Mouse (Mus musculus) adrenal gland, postnatal 10 days (tissue): ENCODE measurements around the gene Hsdl1. TPM values are rescaled to one million over a fixed set of nuclear protein-coding genes. Genes with fewer than 3 reads are reported as not detected.

ENCODE experiments used
- DNase-seq: peaks from one replicate; pipeline ENCODE4 v3.0.0; 2021; ENCODE audit warnings: mixed read lengths
- total RNA-seq, 2 experiments: library from RNA; stranded (reverse); gene quantifications; 2 replicates each; pipeline ENCODE4 v1.2.3; 2021

Gene Hsdl1
- total RNA-seq, 2 experiments from 2014 or later = 24.8 to 28.0 TPM

DNA sequence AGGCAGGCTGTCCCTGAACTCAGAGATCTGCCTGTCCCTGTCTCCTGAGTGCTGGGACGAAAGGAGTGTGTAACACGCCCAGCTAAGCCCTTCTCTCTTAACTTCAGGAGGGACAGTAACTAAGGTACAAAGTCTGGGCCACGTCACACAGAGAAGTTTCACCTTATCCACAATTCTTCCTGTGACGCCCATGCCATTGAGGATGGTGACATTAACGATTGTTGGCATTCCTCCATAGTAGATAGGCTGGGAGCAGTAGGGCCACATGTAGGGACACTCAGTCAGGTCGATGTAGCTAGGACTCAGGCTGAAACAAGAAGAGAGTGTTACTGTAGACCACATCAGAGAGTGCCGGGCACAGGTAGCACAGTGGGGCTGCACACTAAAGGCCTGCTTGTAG lies 46.2 kb downstream of the Hsdl1 start:
- DNase-seq = no peak

DNA sequence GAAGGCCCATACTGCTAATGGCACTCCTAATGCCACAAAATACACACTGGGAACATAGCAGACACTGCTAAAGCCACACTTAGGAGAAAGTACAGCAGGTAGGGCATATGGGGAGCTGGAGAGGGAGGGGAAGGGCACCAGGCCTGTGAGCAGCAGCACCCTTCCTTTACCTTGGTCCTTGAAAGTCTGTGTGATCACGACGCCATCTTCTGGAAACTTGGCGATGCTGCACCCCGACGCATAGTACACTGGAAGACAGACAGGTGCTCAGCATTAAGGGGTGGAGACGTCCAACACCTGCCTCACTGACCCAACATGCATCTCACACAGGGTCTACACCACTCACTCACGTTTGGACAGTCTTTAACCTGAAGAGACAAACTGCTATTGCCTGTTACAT lies 54.9 kb downstream of the Hsdl1 start:
- DNase-seq = no peak

DNA sequence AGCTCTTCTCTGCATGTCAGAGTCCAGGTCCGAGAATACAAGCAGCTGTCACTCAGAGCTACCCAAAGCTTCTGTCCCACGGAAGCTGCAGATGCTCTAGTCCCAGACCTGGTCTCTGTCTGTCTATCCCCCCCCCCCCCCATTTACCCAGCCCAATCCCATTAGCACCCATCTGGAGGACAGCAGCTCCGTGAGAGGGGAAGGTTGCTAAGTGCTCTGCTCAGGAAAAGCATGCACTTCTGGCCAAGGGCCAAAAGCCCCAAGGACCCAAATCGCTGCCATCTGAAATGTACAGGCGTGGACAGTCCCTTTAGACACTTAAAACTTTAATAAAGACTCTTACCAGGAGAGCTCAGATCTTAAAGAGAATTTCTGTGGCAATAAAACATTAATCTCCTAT lies 58.3 kb downstream of the Hsdl1 start:
- no peak for DNase-seq

DNA sequence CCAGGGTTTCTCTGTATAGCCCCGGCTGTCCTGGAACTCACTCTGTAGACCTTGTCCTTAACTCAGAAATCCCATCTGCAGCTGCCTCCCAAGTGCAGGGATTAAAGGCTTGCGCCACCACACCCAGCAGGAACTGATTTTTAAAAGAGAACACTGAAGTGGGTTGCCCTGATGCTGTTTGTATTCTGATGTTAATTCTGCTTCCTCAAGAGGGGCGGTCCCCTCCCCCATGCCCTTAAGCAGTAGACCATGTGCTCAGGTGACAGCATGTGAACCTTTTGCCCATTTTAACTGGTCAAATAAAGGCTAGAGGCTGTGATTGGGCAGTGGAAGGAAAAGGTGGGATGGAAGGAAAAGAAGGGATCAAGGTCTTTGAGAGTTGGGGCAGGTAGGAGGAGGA lies 59.2 kb downstream of the Hsdl1 start:
- no peak for DNase-seq

DNA sequence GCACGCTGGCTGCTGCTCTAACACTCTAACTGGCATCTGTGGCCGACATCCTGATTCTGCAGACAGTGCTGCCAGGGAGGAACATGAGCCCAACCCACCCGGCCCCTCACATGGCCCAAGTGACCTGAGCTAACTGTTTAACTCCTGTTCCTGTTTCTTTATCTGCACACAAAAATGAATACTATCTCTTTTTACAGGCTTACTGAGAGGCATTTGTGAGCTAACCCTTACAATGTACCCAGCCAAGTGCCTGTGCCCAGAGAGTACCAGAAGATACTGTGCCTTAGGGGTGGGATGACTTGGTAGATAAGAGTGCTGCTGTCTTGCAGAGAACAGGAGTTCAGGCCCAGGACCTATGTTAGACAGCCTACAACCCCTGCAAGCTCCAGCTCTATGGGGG lies 60.0 kb downstream of the Hsdl1 start:
- DNase-seq = no peak

DNA sequence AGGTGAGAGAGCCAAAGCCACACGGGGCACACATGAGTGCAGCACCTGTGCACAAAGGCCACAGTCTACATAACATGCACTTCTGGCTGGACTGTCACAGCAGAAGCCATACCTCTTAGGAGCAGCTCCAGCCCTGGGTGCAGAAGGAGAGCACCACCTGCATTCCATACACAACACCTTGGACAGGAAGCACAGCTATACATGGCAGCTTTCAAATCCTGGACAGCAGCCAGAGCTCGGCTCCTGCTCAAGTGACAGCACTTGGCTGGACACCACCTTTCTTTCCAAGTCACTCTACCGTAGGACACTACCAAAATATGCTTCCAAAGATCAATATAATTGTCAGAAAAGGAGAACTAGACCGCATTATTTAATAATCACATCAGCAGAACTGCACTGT lies 61.6 kb downstream of the Hsdl1 start:
- DNase-seq = no peak

Other genes starting within 250 kb of the Hsdl1 start
- 100 to 1,000 TPM; 168 to 176 TPM for gene Hsbp1, start 230.7 kb downstream of the Hsdl1 start, total RNA-seq
- gene Mlycd, start 180.3 kb downstream of the Hsdl1 start, total RNA-seq = 10 to 100 TPM; 69.7 to 86.6 TPM
- 10 to 100 TPM; 72.1 to 81.4 TPM for gene Osgin1, start 141.1 kb downstream of the Hsdl1 start, total RNA-seq
- gene Necab2, start 128.5 kb downstream of the Hsdl1 start, total RNA-seq = 10 to 100 TPM in 1 of 2 experiments, 1 to 10 TPM in 1; 9.4 to 11.9 TPM
- not detected for gene Slc38a8, start 73.5 kb downstream of the Hsdl1 start, total RNA-seq
- gene Mbtps1, start 16.4 kb downstream of the Hsdl1 start, total RNA-seq = 100 to 1,000 TPM; 103 to 114 TPM
- not detected for gene Dnaaf1, start 52 bp upstream of the Hsdl1 start, total RNA-seq
- 10 to 100 TPM; 10.1 to 13.0 TPM for gene Taf1c, start 30.0 kb upstream of the Hsdl1 start, total RNA-seq
- not detected for gene Adad2, start 37.6 kb upstream of the Hsdl1 start, total RNA-seq
- under 1 TPM; 0.42 to 0.79 TPM for gene Kcng4, start 60.5 kb upstream of the Hsdl1 start, total RNA-seq
- 10 to 100 TPM; 15.4 to 17.4 TPM for gene Wfdc1, start 91.2 kb upstream of the Hsdl1 start, total RNA-seq
- gene Atp2c2, start 124.8 kb upstream of the Hsdl1 start, total RNA-seq = under 1 TPM; 0.12 to 0.39 TPM
- 10 to 100 TPM in 1 of 2 experiments, 1 to 10 TPM in 1; 8.7 to 12.0 TPM for gene Tldc1, start 203.2 kb upstream of the Hsdl1 start, total RNA-seq